Mouse (Mus musculus) heart, embryonic 15.5 days (tissue): ENCODE measurements around the gene Gmppa. TPM values are rescaled to one million over a fixed set of nuclear protein-coding genes. Genes with fewer than 3 reads are reported as not detected.

ENCODE experiments used
- ATAC-seq: fragments of 200-750 bp; cut with Nextera tagmentation; replicated peaks from 2 replicates; pipeline ENCODE4 v1.8.0; 2017; ENCODE audit warnings: low read depth, moderate TSS enrichment; ENCODE audit not compliant: insufficient number of reproducible peaks, insufficient read depth, low FRiP score
- H3K27ac ChIP-seq: fragments of 300-500 bp; sonication (generic); 2 replicates; pipeline ENCODE4 v1.5.1; 2015; ENCODE audit warnings: mild to moderate bottlenecking, inconsistent platforms
- H3K27me3 ChIP-seq: fragments of 300-500 bp; sonication (generic); 2 replicates; pipeline ENCODE4 v1.6.1; 2015; ENCODE audit warnings: inconsistent platforms
- H3K36me3 ChIP-seq: fragments of 300-500 bp; sonication (generic); 2 replicates; pipeline ENCODE4 v1.6.1; 2015; ENCODE audit warnings: mild to moderate bottlenecking, inconsistent platforms
- H3K4me1 ChIP-seq: fragments of 300-500 bp; sonication (generic); replicated peaks from 2 replicates; pipeline ENCODE4 v1.6.1; 2015; ENCODE audit warnings: inconsistent platforms
- H3K4me2 ChIP-seq: fragments of 300-500 bp; sonication (generic); 2 replicates; pipeline ENCODE4 v1.6.1; 2015; ENCODE audit warnings: inconsistent platforms, mild to moderate bottlenecking, moderate library complexity
- H3K4me3 ChIP-seq: fragments of 300-500 bp; sonication (generic); 2 replicates; pipeline ENCODE4 v1.5.1; 2015; ENCODE audit warnings: mild to moderate bottlenecking, inconsistent platforms
- H3K9ac ChIP-seq: fragments of 300-500 bp; sonication (generic); 2 replicates; pipeline ENCODE4 v1.6.1; 2015; ENCODE audit warnings: mild to moderate bottlenecking, inconsistent platforms
- H3K9me3 ChIP-seq: fragments of 300-500 bp; sonication (generic); replicated peaks from 2 replicates; pipeline ENCODE4 v1.6.1; 2016; ENCODE audit warnings: inconsistent platforms
- WGBS: fragments of 180-500 bp; shearing (Covaris S2); methylation state at CpG from one replicate; pipeline ENCODE4 v1.1.7; 2015; ENCODE audit warnings: mixed read lengths; 5-methylcytosine and 5-hydroxymethylcytosine counted together
- polyA plus RNA-seq: library from polyadenylated mRNA; unstranded; fragments of >200 nt; fragmentation: Nextera tagmentation; extraction: Ambion mirVana; gene quantifications from 2 replicates; pipeline ENCODE4 v1.2.1, GENCODE M21; 2015

The Gmppa gene
- polyA plus RNA-seq, 1 experiment from 2014 or later: 63.9 TPM

GRCm38 (mm10) chr1:75423780-75424390, 11.8 kb upstream of the Gmppa start:
- H3K36me3 ChIP-seq: peaks cover 46% of the 10 kb centered on the region

GRCm38 (mm10) chr1:75425796-75426471, 9.8 kb upstream of the Gmppa start:
- Histone ChIP-seq H3K9ac (no peak overlapping the region), H3K4me3 (no peak overlapping the region), H3K9me3 (no peaks in the 10 kb centered on the region), H3K27ac (no peak overlapping the region), H3K27me3 (peaks cover 40% of the 10 kb centered on the region), H3K36me3 (peaks cover 41% of the 10 kb centered on the region), H3K4me2 (no peak overlapping the region), H3K4me1 (peaks cover 24% of the 10 kb centered on the region)
- ATAC-seq: no peak
- WGBS: 31% methylated on average over 10 of the region's 10 CpGs

More at GRCm38 (mm10) chr1:75423780-75424390, 11.8 kb upstream of the Gmppa start:
- Histone ChIP-seq H3K4me2 (no peak overlapping the region), H3K4me1 (peaks cover 24% of the 10 kb centered on the region), H3K9me3 (no peaks in the 10 kb centered on the region), H3K9ac (no peak overlapping the region), H3K27me3 (peaks cover 46% of the 10 kb centered on the region), H3K27ac (no peak overlapping the region), H3K4me3 (no peak overlapping the region)
- 82% methylated on average over 11 of the region's 11 CpGs for WGBS
- ATAC-seq: no peak

GRCm38 (mm10) chr1:75438782-75439181, 3.1 kb downstream of the Gmppa start:
- Histone ChIP-seq H3K4me3 (no peak overlapping the region), H3K9me3 (no peaks in the 10 kb centered on the region), H3K4me2 (no peak overlapping the region), H3K4me1 (peaks cover 24% of the 10 kb centered on the region), H3K27ac (no peak overlapping the region), H3K27me3 (no peaks in the 10 kb centered on the region), H3K9ac (no peak overlapping the region), H3K36me3 (peaks cover 12% of the 10 kb centered on the region; the same call in 1 of the 2 replicates)
- 81% methylated on average over 8 of the region's 9 CpGs for WGBS
- ATAC-seq: no peak

- no peak for ATAC-seq
- Histone ChIP-seq H3K4me3 (no peak overlapping the region), H3K9me3 (no peaks in the 10 kb centered on the region), H3K36me3 (peaks cover 12% of the 10 kb centered on the region; the same call in 1 of the 2 replicates), H3K9ac (no peak overlapping the region), H3K27ac (no peak overlapping the region), H3K4me2 (no peak overlapping the region), H3K27me3 (peaks cover 7% of the 10 kb centered on the region), H3K4me1 (peaks cover 35% of the 10 kb centered on the region)
- WGBS: 87% methylated on average over 7 of the region's 7 CpGs
These were observed 4.9 kb downstream of the Gmppa start for GRCm38 (mm10) chr1:75440661-75441060.

- Histone ChIP-seq H3K4me1 (peaks cover 38% of the 10 kb centered on the region), H3K27me3 (peaks cover 15% of the 10 kb centered on the region), H3K4me2 (no peak overlapping the region), H3K4me3 (no peak overlapping the region), H3K36me3 (peaks cover 12% of the 10 kb centered on the region; the same call in 1 of the 2 replicates), H3K9me3 (no peaks in the 10 kb centered on the region), H3K27ac (no peak overlapping the region), H3K9ac (no peak overlapping the region)
- no peak for ATAC-seq
- WGBS: 89% methylated on average over 15 of the region's 15 CpGs
These were observed 5.8 kb downstream of the Gmppa start for GRCm38 (mm10) chr1:75441471-75441996.

- Histone ChIP-seq H3K27me3 (peaks cover 22% of the 10 kb centered on the region), H3K4me3 (no peak overlapping the region), H3K9ac (no peak overlapping the region), H3K4me1 (peaks cover 38% of the 10 kb centered on the region), H3K27ac (no peak overlapping the region), H3K4me2 (no peak overlapping the region), H3K9me3 (no peaks in the 10 kb centered on the region), H3K36me3 (peaks cover 12% of the 10 kb centered on the region; the same call in 1 of the 2 replicates)
- ATAC-seq: no peak
- 77% methylated on average over 9 of the region's 9 CpGs for WGBS
These were observed 6.4 kb downstream of the Gmppa start for GRCm38 (mm10) chr1:75442171-75442570.

- H3K4me2 ChIP-seq: no peak overlapping the region
- WGBS: 74% methylated on average over 8 of the region's 8 CpGs
- peaks cover 12% of the 10 kb centered on the region; the same call in 1 of the 2 replicates for H3K36me3 ChIP-seq
- no peak for ATAC-seq
- H3K9ac ChIP-seq: no peak overlapping the region
- peaks cover 39% of the 10 kb centered on the region for H3K4me1 ChIP-seq
- H3K9me3 ChIP-seq: no peaks in the 10 kb centered on the region
- H3K27me3 ChIP-seq: peaks cover 27% of the 10 kb centered on the region
- no peak overlapping the region for H3K4me3 ChIP-seq
- H3K27ac ChIP-seq: no peak overlapping the region
These were observed 7.1 kb downstream of the Gmppa start for GRCm38 (mm10) chr1:75442811-75443210.

- no peak overlapping the region for H3K27ac ChIP-seq
- H3K4me1 ChIP-seq: peaks cover 45% of the 10 kb centered on the region
- no peak overlapping the region for H3K4me2 ChIP-seq
- H3K4me3 ChIP-seq: no peak overlapping the region
- H3K9me3 ChIP-seq: no peaks in the 10 kb centered on the region
- peaks cover 34% of the 10 kb centered on the region for H3K27me3 ChIP-seq
- H3K36me3 ChIP-seq: peaks cover 12% of the 10 kb centered on the region; the same call in 1 of the 2 replicates
- WGBS: 59% methylated on average over 13 of the region's 13 CpGs
- H3K9ac ChIP-seq: no peak overlapping the region
- ATAC-seq: no peak
These were observed 7.7 kb downstream of the Gmppa start for GRCm38 (mm10) chr1:75443247-75444024.

- 49% methylated on average over 3 of the region's 3 CpGs for WGBS
- Histone ChIP-seq H3K27me3 (peaks cover 41% of the 10 kb centered on the region), H3K9me3 (no peaks in the 10 kb centered on the region), H3K4me2 (no peak overlapping the region), H3K36me3 (peaks cover 12% of the 10 kb centered on the region; the same call in 1 of the 2 replicates), H3K9ac (no peak overlapping the region), H3K27ac (no peak overlapping the region), H3K4me1 (peaks cover 48% of the 10 kb centered on the region), H3K4me3 (no peak overlapping the region)
- no peak for ATAC-seq
These were observed 8.5 kb downstream of the Gmppa start for GRCm38 (mm10) chr1:75444208-75444607.

- H3K9ac ChIP-seq: 0 out of 2 replicates have a peak overlapping the region, but pooled peaks have one; percentile 14
- H3K27ac ChIP-seq: no peak overlapping the region
- 13% methylated on average over 9 of the region's 9 CpGs for WGBS
- H3K27me3 ChIP-seq: peaks cover 52% of the 10 kb centered on the region
- peaks cover 57% of the 10 kb centered on the region for H3K4me1 ChIP-seq
- peak overlapping the region; percentile 60; the same call in 1 of the 2 replicates for H3K4me2 ChIP-seq
- no peaks in the 10 kb centered on the region for H3K9me3 ChIP-seq
- H3K36me3 ChIP-seq: peaks cover 12% of the 10 kb centered on the region; the same call in 1 of the 2 replicates
- no peak overlapping the region for H3K4me3 ChIP-seq
- peak; percentile 7; the same call in 1 of the 2 replicates for ATAC-seq
These were observed 9.5 kb downstream of the Gmppa start for GRCm38 (mm10) chr1:75445141-75445701.
